Mouse (Mus musculus): ENCODE data around the gene Hpse2. TPM values are rescaled to one million over a fixed set of nuclear protein-coding genes. Genes with fewer than 3 reads are reported as not detected.

Hpse2 gene
- polyA plus RNA-seq, 1 experiment: 2.2 TPM

GRCm38 (mm10) chr19:42985372-42986314 lies 402.5 kb downstream of the Hpse2 start:
- WGBS: 54% methylated on average over 4 of the region's 4 CpGs
- no peak for DNase-seq (ENCODE audit: low read depth, low spot score)

GRCm38 (mm10) chr19:42980537-42980936 lies 407.6 kb downstream of the Hpse2 start:
- peak; percentile 32 for DNase-seq (ENCODE audit: low read depth, low spot score)
- WGBS: 33% methylated on average over 3 of the region's 3 CpGs

GRCm38 (mm10) chr19:42977938-42978337 lies 410.2 kb downstream of the Hpse2 start:
- no peak for DNase-seq (ENCODE audit: low read depth, low spot score)
- WGBS: 77% methylated on average over 2 of the region's 2 CpGs

- DNase-seq (ENCODE audit: low read depth, low spot score): no peak
- WGBS: 75% methylated on average over 5 of the region's 5 CpGs
Observed at GRCm38 (mm10) chr19:42973740-42974139, 414.4 kb downstream of the Hpse2 start.

- no peak for DNase-seq (ENCODE audit: low read depth, low spot score)
- 63% methylated on average over 1 of the region's 1 CpGs for WGBS
Observed at GRCm38 (mm10) chr19:42965171-42965570, 423.0 kb downstream of the Hpse2 start.

GRCm38 (mm10) chr19:42948114-42948636 lies 440.0 kb downstream of the Hpse2 start:
- no peak for DNase-seq (ENCODE audit: low read depth, low spot score)
- 9% methylated on average over 3 of the region's 3 CpGs for WGBS

- DNase-seq (ENCODE audit: low read depth, low spot score): no peak
- 80% methylated on average over 1 of the region's 1 CpGs for WGBS
Observed at GRCm38 (mm10) chr19:42937544-42937943, 450.6 kb downstream of the Hpse2 start.

GRCm38 (mm10) chr19:42936661-42937193 lies 451.4 kb downstream of the Hpse2 start:
- 35% methylated on average over 9 of the region's 9 CpGs for WGBS
- no peak for DNase-seq (ENCODE audit: low read depth, low spot score)

GRCm38 (mm10) chr19:42929702-42930101 lies 458.5 kb downstream of the Hpse2 start:
- WGBS: 33% methylated on average over 3 of the region's 3 CpGs

GRCm38 (mm10) chr19:42928271-42928670 lies 459.9 kb downstream of the Hpse2 start:
- no peak for DNase-seq (ENCODE audit: low read depth, low spot score)
- WGBS: 74% methylated on average over 2 of the region's 2 CpGs

More at GRCm38 (mm10) chr19:42929702-42930101, 458.5 kb downstream of the Hpse2 start:
- no peak for DNase-seq (ENCODE audit: low read depth, low spot score)

- WGBS: 52% methylated on average over 3 of the region's 3 CpGs
- no peak for DNase-seq (ENCODE audit: low read depth, low spot score)
Observed at GRCm38 (mm10) chr19:42922610-42923009, 465.5 kb downstream of the Hpse2 start.

GRCm38 (mm10) chr19:42913703-42914102 lies 474.5 kb downstream of the Hpse2 start:
- WGBS: 79% methylated on average over 5 of the region's 5 CpGs
- DNase-seq (ENCODE audit: low read depth, low spot score): no peak

GRCm38 (mm10) chr19:42909719-42910118 lies 478.4 kb downstream of the Hpse2 start:
- WGBS: 87% methylated on average over 4 of the region's 4 CpGs
- no peak for DNase-seq (ENCODE audit: low read depth, low spot score)

- DNase-seq (ENCODE audit: low read depth, low spot score): no peak
- 81% methylated on average over 6 of the region's 6 CpGs for WGBS
Observed at GRCm38 (mm10) chr19:42908553-42908952, 479.6 kb downstream of the Hpse2 start.

- WGBS: 81% methylated on average over 5 of the region's 5 CpGs
- DNase-seq (ENCODE audit: low read depth, low spot score): no peak
Observed at GRCm38 (mm10) chr19:42906328-42906727, 481.8 kb downstream of the Hpse2 start.

- DNase-seq (ENCODE audit: low read depth, low spot score): no peak
- WGBS: 25% methylated on average over 7 of the region's 7 CpGs
Observed at GRCm38 (mm10) chr19:42904726-42905125, 483.4 kb downstream of the Hpse2 start.

- no peak for DNase-seq (ENCODE audit: low read depth, low spot score)
- WGBS: 64% methylated on average over 4 of the region's 4 CpGs
Observed at GRCm38 (mm10) chr19:42904240-42904639, 483.9 kb downstream of the Hpse2 start.

- WGBS: 90% methylated on average over 6 of the region's 6 CpGs
- DNase-seq (ENCODE audit: low read depth, low spot score): no peak
Observed at GRCm38 (mm10) chr19:42903840-42904239, 484.3 kb downstream of the Hpse2 start.

- 71% methylated on average over 6 of the region's 6 CpGs for WGBS
- no peak for DNase-seq (ENCODE audit: low read depth, low spot score)
Observed at GRCm38 (mm10) chr19:42902410-42903021, 485.6 kb downstream of the Hpse2 start.

- WGBS: 63% methylated on average over 5 of the region's 5 CpGs
- DNase-seq (ENCODE audit: low read depth, low spot score): no peak
Observed at GRCm38 (mm10) chr19:42891599-42891998, 496.6 kb downstream of the Hpse2 start.

Data from large intestine, adult 2 months (tissue).